Mouse (Mus musculus): ENCODE results near the gene Gli2. TPM values are rescaled to one million over a fixed set of nuclear protein-coding genes. Genes with fewer than 3 reads are reported as not detected.

Gli2 gene
- total RNA-seq, 1 experiment, result 9.8 TPM

DNA sequence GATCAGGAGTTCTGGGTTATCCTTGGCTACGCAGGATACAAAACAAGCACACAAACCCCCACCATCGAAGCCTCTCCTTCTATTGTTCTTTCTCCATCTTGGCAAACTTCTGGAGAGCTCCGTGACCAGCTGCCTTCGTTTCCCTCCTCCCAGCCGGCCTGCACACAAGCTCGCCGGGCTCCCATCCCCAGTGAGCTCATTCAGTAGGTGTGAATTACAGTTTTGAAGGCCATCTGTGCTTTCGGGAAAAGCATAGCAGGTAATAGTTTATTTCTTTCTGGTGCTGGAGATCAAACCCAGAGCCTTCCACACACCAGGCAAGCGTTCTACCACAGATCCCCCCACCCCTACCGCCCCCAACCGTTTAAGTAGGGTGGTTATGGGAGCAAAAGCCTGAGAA, 226.8 kb downstream of the Gli2 start:
- no peaks in the 10 kb centered on the region for H3K36me3 ChIP-seq (ENCODE audit: control insufficient read depth, insufficient read depth, low read length, poor library complexity, severe bottlenecking)
- no peaks in the 10 kb centered on the region for H3K9me3 ChIP-seq (ENCODE audit: control insufficient read depth, insufficient read depth, low read depth, low read length)
- DNase-seq (ENCODE audit: low read depth, low spot score), result no peak
- no peak for TF ChIP-seq ZNF384 (IDR thresholded peaks at IDR 0.05; ENCODE audit: low read depth, low read length)
- TF ChIP-seq CHD2 (IDR thresholded peaks at IDR 0.05; ENCODE audit: low read depth, low read length), result no peak
- no peak for TF ChIP-seq ZC3H11A (IDR thresholded peaks at IDR 0.05; ENCODE audit: borderline replicate concordance, low read depth, low read length)
- TF ChIP-seq MAFK (IDR thresholded peaks at IDR 0.05; ENCODE audit: insufficient read depth, low read depth, low read length), result no peak
- TF ChIP-seq HCFC1 (IDR thresholded peaks at IDR 0.05; ENCODE audit: borderline replicate concordance, insufficient read depth, low read length), result no peak
- in situ Hi-C loops (cut with MboI; ENCODE audit: low sequenced_read_pairs in 2 of 2, unreplicated experiment in 2 of 2), result no loop called here
- no peak overlapping the region for H3K27ac ChIP-seq (ENCODE audit: insufficient read depth, low read depth, low read length, poor library complexity, severe bottlenecking)
- peaks cover 0 to 2% of the 10 kb centered on the region in 2 experiments; a peak in 1 of 4 replicates for H3K4me1 ChIP-seq (ENCODE audit: control insufficient read depth in 2 of 2, insufficient read depth in 2 of 2, low read length in 2 of 2, poor library complexity in 1 of 2)
- no peak overlapping the region for H3K4me3 ChIP-seq (ENCODE audit: insufficient read depth in 1 of 2, low read depth in 1 of 2, low read length in 2 of 2, poor library complexity in 1 of 2, severe bottlenecking in 1 of 2)
- no peak overlapping the region for H3K9ac ChIP-seq (ENCODE audit: insufficient read depth, low read depth, low read length, poor library complexity, severe bottlenecking)

DNA sequence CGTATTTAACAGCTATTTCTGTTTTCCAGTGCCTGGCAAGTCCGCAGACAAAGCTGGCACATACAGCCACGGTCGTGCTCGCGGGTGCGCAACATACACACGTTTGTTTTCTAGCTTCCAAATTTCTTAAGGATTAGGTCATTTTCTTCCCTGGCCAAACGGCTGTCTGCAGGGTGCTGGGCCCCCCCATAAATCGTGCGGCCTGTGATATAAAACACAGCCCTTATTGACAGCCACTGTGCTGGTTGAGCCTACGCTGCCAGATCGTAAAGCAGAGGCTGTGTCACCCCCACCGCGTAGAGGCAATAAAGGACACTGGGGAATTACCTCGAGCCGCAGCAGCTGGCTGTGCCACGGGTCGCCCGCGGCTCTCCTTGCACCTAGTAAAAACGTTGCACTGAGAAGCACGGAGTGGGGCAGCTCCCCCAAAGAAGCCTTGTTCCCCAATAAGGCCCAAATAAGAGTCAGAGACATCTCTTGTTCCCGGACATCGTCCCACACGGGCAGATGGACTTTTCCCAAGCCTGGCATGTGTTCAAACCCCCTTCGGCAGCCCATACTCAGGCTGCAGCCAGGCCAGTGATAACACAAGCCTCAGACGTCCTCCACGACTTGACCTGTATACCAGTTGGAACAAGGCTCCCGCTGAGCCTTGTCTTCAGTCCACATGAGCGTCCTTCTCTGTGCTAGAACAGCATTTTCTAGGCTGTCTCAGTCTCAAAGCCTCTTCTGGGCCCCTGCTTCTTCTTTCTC, 227.8 kb downstream of the Gli2 start:
- no peak for DNase-seq (ENCODE audit: low read depth, low spot score)
- in situ Hi-C loops (cut with MboI; ENCODE audit: low sequenced_read_pairs in 2 of 2, unreplicated experiment in 2 of 2), result no loop called here
- Histone ChIP-seq H3K36me3 (ENCODE audit: control insufficient read depth, insufficient read depth, low read length, poor library complexity, severe bottlenecking) (no peaks in the 10 kb centered on the region), H3K4me1 (ENCODE audit: control insufficient read depth in 2 of 2, insufficient read depth in 2 of 2, low read length in 2 of 2, poor library complexity in 1 of 2) (peaks cover 0 to 2% of the 10 kb centered on the region in 2 experiments; a peak in 1 of 4 replicates), H3K27ac (ENCODE audit: insufficient read depth, low read depth, low read length, poor library complexity, severe bottlenecking) (no peak overlapping the region), H3K9me3 (ENCODE audit: control insufficient read depth, insufficient read depth, low read depth, low read length) (no peaks in the 10 kb centered on the region), H3K9ac (ENCODE audit: insufficient read depth, low read depth, low read length, poor library complexity, severe bottlenecking) (no peak overlapping the region), H3K4me3 (ENCODE audit: insufficient read depth in 1 of 2, low read depth in 1 of 2, low read length in 2 of 2, poor library complexity in 1 of 2, severe bottlenecking in 1 of 2) (peak overlapping the region; percentile 13 to 18; a peak in 2 of 4 replicates)
- TF ChIP-seq ZNF384 (IDR thresholded peaks at IDR 0.05; ENCODE audit: low read depth, low read length), result no peak
- no peak for TF ChIP-seq ZC3H11A (IDR thresholded peaks at IDR 0.05; ENCODE audit: borderline replicate concordance, low read depth, low read length)
- TF ChIP-seq MAFK (IDR thresholded peaks at IDR 0.05; ENCODE audit: insufficient read depth, low read depth, low read length), result no peak
- no peak for TF ChIP-seq CHD2 (IDR thresholded peaks at IDR 0.05; ENCODE audit: low read depth, low read length)
- no peak for TF ChIP-seq HCFC1 (IDR thresholded peaks at IDR 0.05; ENCODE audit: borderline replicate concordance, insufficient read depth, low read length)

GRCm38 (mm10) chr1:118825035-118825434, 228.4 kb downstream of the Gli2 start:
- in situ Hi-C loops (cut with MboI; ENCODE audit: low sequenced_read_pairs in 2 of 2, unreplicated experiment in 2 of 2), result no loop called here
- Histone ChIP-seq H3K9ac (ENCODE audit: insufficient read depth, low read depth, low read length, poor library complexity, severe bottlenecking) (no peak overlapping the region), H3K4me3 (ENCODE audit: insufficient read depth in 1 of 2, low read depth in 1 of 2, low read length in 2 of 2, poor library complexity in 1 of 2, severe bottlenecking in 1 of 2) (no peak overlapping the region), H3K4me1 (ENCODE audit: control insufficient read depth in 2 of 2, insufficient read depth in 2 of 2, low read length in 2 of 2, poor library complexity in 1 of 2) (peaks cover 0 to 2% of the 10 kb centered on the region in 2 experiments; a peak in 1 of 4 replicates), H3K27ac (ENCODE audit: insufficient read depth, low read depth, low read length, poor library complexity, severe bottlenecking) (no peak overlapping the region), H3K9me3 (ENCODE audit: control insufficient read depth, insufficient read depth, low read depth, low read length) (no peaks in the 10 kb centered on the region), H3K36me3 (ENCODE audit: control insufficient read depth, insufficient read depth, low read length, poor library complexity, severe bottlenecking) (no peaks in the 10 kb centered on the region)
- DNase-seq (ENCODE audit: low read depth, low spot score), result no peak
- TF ChIP-seq HCFC1 (IDR thresholded peaks at IDR 0.05; ENCODE audit: borderline replicate concordance, insufficient read depth, low read length), result no peak
- TF ChIP-seq ZNF384 (IDR thresholded peaks at IDR 0.05; ENCODE audit: low read depth, low read length), result no peak
- no peak for TF ChIP-seq MAFK (IDR thresholded peaks at IDR 0.05; ENCODE audit: insufficient read depth, low read depth, low read length)
- TF ChIP-seq ZC3H11A (IDR thresholded peaks at IDR 0.05; ENCODE audit: borderline replicate concordance, low read depth, low read length), result no peak
- TF ChIP-seq CHD2 (IDR thresholded peaks at IDR 0.05; ENCODE audit: low read depth, low read length), result no peak

DNA sequence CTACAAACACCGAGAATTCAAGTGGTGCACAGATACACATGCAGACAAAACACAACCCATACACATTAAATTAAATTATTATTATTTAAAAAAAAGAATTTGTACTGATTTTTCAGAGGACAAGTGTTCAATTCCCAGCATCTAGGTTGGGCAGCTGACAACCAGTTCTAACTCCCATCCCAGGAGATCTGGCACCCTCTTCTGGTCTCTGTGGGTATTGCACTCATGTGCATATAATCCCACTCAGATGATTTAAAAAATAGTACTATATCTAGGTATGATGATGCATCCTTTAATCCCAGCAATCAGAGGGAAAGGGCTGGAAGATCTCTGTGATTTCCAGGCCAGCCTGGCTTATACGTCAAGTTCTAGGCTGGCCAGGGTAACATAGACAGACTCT, 231.2 kb downstream of the Gli2 start:
- Histone ChIP-seq H3K4me1 (ENCODE audit: control insufficient read depth in 2 of 2, insufficient read depth in 2 of 2, low read length in 2 of 2, poor library complexity in 1 of 2) (peaks cover 0 to 2% of the 10 kb centered on the region in 2 experiments; a peak in 1 of 4 replicates), H3K9me3 (ENCODE audit: control insufficient read depth, insufficient read depth, low read depth, low read length) (no peaks in the 10 kb centered on the region), H3K4me3 (ENCODE audit: insufficient read depth in 1 of 2, low read depth in 1 of 2, low read length in 2 of 2, poor library complexity in 1 of 2, severe bottlenecking in 1 of 2) (no peak overlapping the region), H3K9ac (ENCODE audit: insufficient read depth, low read depth, low read length, poor library complexity, severe bottlenecking) (no peak overlapping the region), H3K27ac (ENCODE audit: insufficient read depth, low read depth, low read length, poor library complexity, severe bottlenecking) (no peak overlapping the region), H3K36me3 (ENCODE audit: control insufficient read depth, insufficient read depth, low read length, poor library complexity, severe bottlenecking) (no peaks in the 10 kb centered on the region)
- in situ Hi-C loops (cut with MboI; ENCODE audit: low sequenced_read_pairs in 2 of 2, unreplicated experiment in 2 of 2), result no loop called here
- no peak for TF ChIP-seq ZC3H11A (IDR thresholded peaks at IDR 0.05; ENCODE audit: borderline replicate concordance, low read depth, low read length)
- DNase-seq (ENCODE audit: low read depth, low spot score), result peak; percentile 38

Measured in ES-E14 (cell line).